Mouse (Mus musculus) megakaryocyte, embryonic 14.5 days (primary cell): ENCODE measurements at regions not wholly inside any gene's neighbourhood (a gene's known extent, or its start where the extent isn't known, plus 50 kb on each side); places are given as distances from the start of the nearest gene placed in this dataset.

Source experiments
- FLI1 ChIP-seq: IDR thresholded peaks from 2 replicates; pipeline ENCODE4 v1.6.1; 2012; ENCODE audit warnings: low read length, inconsistent platforms, mixed read lengths
- GATA1 ChIP-seq: IDR thresholded peaks from 3 replicates; pipeline ENCODE4 v1.6.1; 2012; ENCODE audit warnings: mixed read lengths, low read length, inconsistent platforms, borderline replicate concordance

DNA sequence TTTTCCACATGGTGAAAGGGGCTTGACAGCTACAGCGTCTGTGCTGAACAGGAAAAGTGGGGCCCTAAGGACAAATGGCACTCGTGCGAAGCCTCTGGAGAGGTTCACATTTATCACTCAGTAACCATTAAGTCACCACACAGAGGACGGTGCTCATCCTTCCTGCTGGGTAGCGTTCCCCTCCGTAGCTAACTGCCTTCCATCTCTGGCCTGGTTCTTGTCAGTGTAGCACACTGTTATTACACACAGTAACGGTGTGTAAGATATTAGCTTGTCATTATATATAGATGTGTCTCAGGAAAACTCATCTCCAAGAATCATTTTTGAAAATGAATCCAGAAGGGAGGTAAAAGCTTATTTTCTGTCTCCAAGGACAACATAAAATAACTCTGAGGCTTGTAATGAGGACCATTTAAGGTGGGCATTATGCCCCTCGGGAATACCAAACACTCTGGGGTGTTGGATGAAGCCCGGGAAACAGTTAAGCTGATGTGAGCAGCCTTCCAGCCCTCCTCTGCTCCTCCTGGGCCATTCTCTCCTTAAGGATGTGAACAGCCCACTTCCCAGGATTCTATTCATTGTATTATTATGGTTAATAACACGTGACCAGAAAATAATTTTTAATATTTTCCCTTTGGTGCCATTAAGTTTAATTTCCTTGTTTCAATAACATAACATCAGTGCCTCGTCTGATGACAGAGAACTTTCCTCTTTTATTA, 222.7 kb upstream of the Arid2 start:
- no peak for TF ChIP-seq FLI1
- TF ChIP-seq GATA1: no peak
